Mouse (Mus musculus) cerebellum, adult (tissue): ENCODE results near the gene Kctd12.

Experiments
- ATAC-seq: cut with Nextera tagmentation; 2 replicates; pipeline ENCODE4 v1.9.2; 2017; ENCODE audit warnings: mild to moderate bottlenecking, moderate library complexity, mixed read lengths; ENCODE audit not compliant: insufficient number of reproducible peaks, low FRiP score, low TSS enrichment

The Kctd12 gene

GRCm38 (mm10) chr14:102982627-102983540, at the start of gene Kctd12:
TSS of gene Kctd12 (minus strand) at chr14:102982637.
- ATAC-seq, result peak; percentile 69

GRCm38 (mm10) chr14:103029203-103029602, 46.8 kb upstream of the Kctd12 start:
- no peak for ATAC-seq

- no peak for ATAC-seq
Observed at GRCm38 (mm10) chr14:103020046-103020445, 37.6 kb upstream of the Kctd12 start.

GRCm38 (mm10) chr14:103017009-103017408, 34.6 kb upstream of the Kctd12 start:
- ATAC-seq, result no peak

GRCm38 (mm10) chr14:103012563-103013150, 30.2 kb upstream of the Kctd12 start:
- peak; percentile 92 for ATAC-seq

- no peak for ATAC-seq
Observed at GRCm38 (mm10) chr14:103011782-103012181, 29.3 kb upstream of the Kctd12 start.

GRCm38 (mm10) chr14:103007737-103008136, 25.3 kb upstream of the Kctd12 start:
- ATAC-seq, result no peak

GRCm38 (mm10) chr14:102994662-102995561, 12.5 kb upstream of the Kctd12 start:
- peak; percentile 78 for ATAC-seq

- no peak for ATAC-seq
Observed at GRCm38 (mm10) chr14:102990765-102991164, 8.3 kb upstream of the Kctd12 start.

GRCm38 (mm10) chr14:102989866-102990265, 7.4 kb upstream of the Kctd12 start:
- ATAC-seq, result no peak

- ATAC-seq, result no peak
Observed at GRCm38 (mm10) chr14:102989254-102989653, 6.8 kb upstream of the Kctd12 start.

GRCm38 (mm10) chr14:102987626-102988025, 5.2 kb upstream of the Kctd12 start:
- ATAC-seq, result no peak

- no peak for ATAC-seq
Observed at GRCm38 (mm10) chr14:102983686-102984085, 1.2 kb upstream of the Kctd12 start.

GRCm38 (mm10) chr14:102982016-102982626, 316 bp downstream of the Kctd12 start:
- peak; percentile 47 for ATAC-seq

- peak; percentile 39 for ATAC-seq
Observed at GRCm38 (mm10) chr14:102981441-102982015, 909 bp downstream of the Kctd12 start.

GRCm38 (mm10) chr14:102980986-102981385, 1.5 kb downstream of the Kctd12 start:
- no peak for ATAC-seq

- peak; percentile 13; the same call in 1 of the 2 replicates for ATAC-seq
Observed at GRCm38 (mm10) chr14:102980481-102980880, 2.0 kb downstream of the Kctd12 start.

- ATAC-seq, result no peak
Observed at GRCm38 (mm10) chr14:102979831-102980230, 2.6 kb downstream of the Kctd12 start.

GRCm38 (mm10) chr14:102975865-102976264, 6.6 kb downstream of the Kctd12 start:
- ATAC-seq, result no peak

GRCm38 (mm10) chr14:102968824-102969223, 13.6 kb downstream of the Kctd12 start:
- ATAC-seq, result no peak
